Mouse (Mus musculus) brain, embryonic 14.5 days (tissue): ENCODE data around the gene Ank2. TPM values are rescaled to one million over a fixed set of nuclear protein-coding genes. Genes with fewer than 3 reads are reported as not detected.

Experiments used
- DNase-seq: peaks from one replicate; pipeline ENCODE4 v3.0.0-alpha.2; 2011; ENCODE audit warnings: low read depth
- CTCF ChIP-seq: fragments of 200-500 bp; IDR thresholded peaks from 2 replicates; pipeline ENCODE4 v1.5.1; 2012; ENCODE audit warnings: inconsistent platforms, mild to moderate bottlenecking, moderate library complexity, borderline replicate concordance; ENCODE audit not compliant: insufficient read depth, insufficient read length; ENCODE audit errors: extremely low read depth
- POLR2A ChIP-seq: fragments of 200-500 bp; IDR thresholded peaks from 2 replicates; pipeline ENCODE4 v1.6.1; 2012; ENCODE audit warnings: mild to moderate bottlenecking, inconsistent platforms, borderline replicate concordance; ENCODE audit not compliant: poor library complexity, insufficient read depth, insufficient read length, severe bottlenecking; ENCODE audit errors: extremely low read depth
- polyA plus RNA-seq: library from polyadenylated mRNA; depleted of rRNA; stranded (reverse); fragments of >200 nt; gene quantifications from 2 replicates; pipeline ENCODE4 v1.2.3, GENCODE M21; 2012; rRNA removed

Gene Ank2
- polyA plus RNA-seq, 1 experiment = 187 TPM

DNA sequence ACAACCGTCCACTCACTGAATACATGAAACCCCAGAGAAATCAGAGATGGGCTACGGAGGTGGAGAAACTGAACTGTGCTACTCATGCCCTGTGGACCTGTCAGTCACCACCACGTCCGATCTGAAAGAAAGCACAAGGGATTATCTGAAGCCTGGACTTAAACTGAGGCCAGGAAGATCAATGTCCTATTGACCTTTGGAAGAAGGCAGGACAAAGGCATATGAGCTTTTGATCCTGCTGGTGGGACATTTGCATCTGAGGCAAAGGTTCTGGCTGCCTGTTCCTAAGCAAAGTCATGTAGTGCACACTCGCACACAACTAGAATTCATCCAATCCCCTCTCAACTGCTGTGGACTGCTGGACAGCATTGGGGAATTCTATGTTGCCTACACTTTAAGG, 558.7 kb downstream of the Ank2 start:
- DNase-seq = no peak
- TF ChIP-seq CTCF = no peak
- no peak for TF ChIP-seq POLR2A

DNA sequence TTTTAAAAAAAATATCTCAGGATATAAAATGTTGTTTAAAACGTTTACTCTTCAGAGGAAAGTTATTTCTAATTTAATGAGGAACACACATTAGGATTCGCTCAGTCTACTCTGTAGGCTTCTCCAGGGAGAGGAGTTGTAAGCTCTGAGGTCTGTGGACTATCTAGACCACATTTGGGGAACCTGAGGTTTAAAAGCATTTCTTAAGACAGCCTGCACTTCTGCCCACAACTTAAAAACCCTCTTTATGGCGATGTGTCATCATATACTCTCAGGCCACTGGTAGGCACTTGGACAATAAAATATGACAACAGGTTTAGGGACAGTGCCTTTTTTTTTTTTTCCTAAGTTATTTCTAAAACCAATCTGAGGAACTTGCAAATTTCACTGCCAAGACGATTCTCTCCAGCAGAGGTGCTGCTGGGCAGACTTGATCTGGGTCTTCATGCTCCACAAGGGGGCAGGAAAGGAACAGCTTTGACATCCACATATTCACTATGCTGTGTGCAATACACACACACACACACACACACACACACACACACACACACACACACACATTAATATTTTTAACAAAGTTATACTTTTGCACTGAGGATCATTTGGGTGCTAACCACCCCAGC, 567.2 kb downstream of the Ank2 start:
- TF ChIP-seq POLR2A = no peak
- TF ChIP-seq CTCF = peak; percentile 56; the same call in 1 of the 2 replicates
- DNase-seq = peak; percentile 51

GRCm38 (mm10) chr3:126923575-126924382, 575.4 kb downstream of the Ank2 start:
- TF ChIP-seq CTCF (no peak), POLR2A (no peak)
- no peak for DNase-seq

DNA sequence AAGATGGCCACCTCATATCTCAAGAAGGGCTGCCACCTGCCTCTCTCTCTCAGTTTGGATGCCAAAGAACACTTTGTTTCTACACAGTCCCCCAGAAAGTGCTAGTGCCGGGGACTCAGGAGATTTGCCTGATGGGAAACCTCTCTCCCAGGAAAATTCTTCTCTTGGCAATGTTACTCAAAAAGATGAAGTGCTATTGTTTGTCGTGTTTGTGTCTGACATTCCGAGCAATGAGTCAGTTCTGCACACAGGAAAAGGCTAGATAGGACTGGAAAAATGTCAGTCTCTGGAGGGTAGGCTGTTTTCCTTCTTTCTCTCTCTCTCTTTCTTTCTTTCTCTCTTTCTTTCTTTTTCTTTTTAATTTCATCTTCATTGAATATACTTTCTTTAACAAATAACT, 577.2 kb downstream of the Ank2 start:
- TF ChIP-seq CTCF = no peak
- no peak for TF ChIP-seq POLR2A
- no peak for DNase-seq

DNA sequence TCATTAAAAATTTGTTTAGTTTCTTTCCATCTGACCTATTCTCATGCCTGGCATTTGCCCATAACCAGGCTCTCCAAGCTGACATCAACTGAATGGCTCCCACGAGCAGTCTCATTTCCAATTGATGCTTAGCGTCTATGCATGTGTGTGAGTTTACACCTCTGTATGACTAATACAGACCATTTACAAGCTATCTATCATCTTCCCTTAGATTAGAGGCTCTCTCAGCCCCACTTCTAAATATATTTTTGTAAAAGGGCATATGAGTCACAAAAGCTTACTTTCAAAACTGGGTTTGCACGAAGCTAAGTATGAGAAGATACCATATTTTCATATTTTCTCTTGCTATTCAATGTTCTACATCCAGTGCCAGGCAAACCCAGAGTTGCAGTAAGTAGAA, 578.9 kb downstream of the Ank2 start:
- TF ChIP-seq POLR2A (no peak), CTCF (no peak)
- DNase-seq = no peak

GRCm38 (mm10) chr3:126918805-126919473, 580.2 kb downstream of the Ank2 start:
- TF ChIP-seq POLR2A (no peak), CTCF (no peak)
- DNase-seq = peak; percentile 27

- TF ChIP-seq CTCF (no peak), POLR2A (no peak)
- DNase-seq = no peak
Measured at GRCm38 (mm10) chr3:126916381-126916780, 582.8 kb downstream of the Ank2 start.

GRCm38 (mm10) chr3:126903543-126903942, 595.6 kb downstream of the Ank2 start:
- peak; percentile 88 for DNase-seq
- TF ChIP-seq CTCF (peak; percentile 82), POLR2A (no peak)

GRCm38 (mm10) chr3:126886644-126887043, 612.5 kb downstream of the Ank2 start:
- TF ChIP-seq CTCF (no peak), POLR2A (no peak)
- DNase-seq = no peak

DNA sequence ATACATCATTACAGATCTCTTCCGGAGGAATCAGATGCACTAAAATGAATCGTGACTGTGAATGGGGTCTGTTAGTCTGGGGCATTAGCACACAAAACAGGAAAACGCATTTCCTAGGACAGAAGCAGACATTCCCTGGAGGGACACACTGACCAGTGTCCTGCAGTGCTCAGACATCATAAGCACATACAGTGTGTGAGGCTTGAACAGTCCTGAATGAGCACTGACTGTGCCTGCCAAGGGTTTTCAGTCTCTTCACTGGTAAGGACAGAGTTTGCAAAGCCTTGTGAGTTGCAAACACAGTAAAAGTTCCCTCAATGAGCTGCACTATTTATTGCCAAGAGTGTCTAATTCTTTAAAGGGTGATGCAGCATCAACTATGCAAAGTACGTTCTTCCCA, 613.1 kb downstream of the Ank2 start:
- TF ChIP-seq CTCF (no peak), POLR2A (no peak)
- DNase-seq = no peak

DNA sequence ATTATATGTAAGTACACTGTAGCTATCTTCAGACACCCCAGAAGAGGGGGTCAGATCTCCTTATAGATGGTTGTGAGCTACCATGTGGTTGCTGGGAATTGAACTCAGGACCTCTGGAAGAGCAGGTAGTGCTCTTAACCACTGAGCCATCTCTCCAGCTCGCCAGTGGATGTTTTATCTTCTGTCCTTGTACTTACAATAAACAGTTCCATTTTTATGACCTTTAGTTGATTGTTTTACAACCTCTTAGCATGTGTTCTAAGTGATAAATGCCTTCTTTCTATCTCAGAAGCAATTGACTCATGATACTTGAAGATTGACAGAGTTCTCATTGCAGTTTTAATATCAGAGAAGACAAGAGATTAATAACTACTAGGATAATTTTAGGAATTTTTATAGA, 620.9 kb downstream of the Ank2 start:
- DNase-seq = no peak
- no peak for TF ChIP-seq CTCF
- no peak for TF ChIP-seq POLR2A

Other genes with a start within 250 kb of the Ank2 start
- 16.8 and 20.7 TPM in 2 replicates for gene Larp7, start 54.0 kb upstream of the Ank2 start, polyA plus RNA-seq
- 7.0 and 9.9 TPM in 2 replicates for gene Zgrf1, start 54.1 kb upstream of the Ank2 start, polyA plus RNA-seq
- 46.1 and 99.1 TPM in 2 replicates for gene Neurog2, start 133.8 kb upstream of the Ank2 start, polyA plus RNA-seq